Mouse (Mus musculus) kidney, postnatal 0 days (tissue): ENCODE measurements around the gene Tubb4a. TPM values are rescaled to one million over a fixed set of nuclear protein-coding genes. Genes with fewer than 3 reads are reported as not detected.
A peak's percentile ranks its signal among the peaks of the same experiment; 100 is the strongest.

Source experiments
- ATAC-seq: fragments of 200-750 bp; cut with Nextera tagmentation; replicated peaks from 2 replicates; pipeline ENCODE4 v1.8.0; 2017; ENCODE audit warnings: low read depth, moderate number of reproducible peaks, moderate TSS enrichment, moderate library complexity; ENCODE audit not compliant: low FRiP score
- DNase-seq: peaks from one replicate; pipeline ENCODE4 v3.0.0-alpha.2; 2016; ENCODE audit warnings: low spot score
- H3K27ac ChIP-seq: fragments of 300-500 bp; sonication (generic); 2 replicates; pipeline ENCODE4 v1.5.1; 2014; ENCODE audit warnings: mild to moderate bottlenecking
- H3K27me3 ChIP-seq: fragments of 300-500 bp; sonication (generic); 2 replicates; pipeline ENCODE4 v1.6.1; 2014; ENCODE audit warnings: low read length, mixed read lengths; ENCODE audit not compliant: insufficient read depth
- H3K36me3 ChIP-seq: fragments of 300-500 bp; sonication (generic); 2 replicates; pipeline ENCODE4 v1.6.1; 2014; ENCODE audit warnings: low read length, mixed read lengths; ENCODE audit not compliant: insufficient read depth
- H3K4me1 ChIP-seq: fragments of 300-500 bp; sonication (generic); replicated peaks from 2 replicates; pipeline ENCODE4 v1.6.1; 2014; ENCODE audit warnings: antibody characterized with exemption, low read length, mixed read lengths; ENCODE audit not compliant: insufficient read depth
- H3K4me2 ChIP-seq: fragments of 300-500 bp; sonication (generic); 2 replicates; pipeline ENCODE4 v1.6.1; 2014; ENCODE audit warnings: mild to moderate bottlenecking, low read length, moderate library complexity, mixed read lengths
- H3K4me3 ChIP-seq: fragments of 300-500 bp; sonication (generic); replicated peaks from 2 replicates; pipeline ENCODE4 v1.5.1; 2014; ENCODE audit warnings: low read depth, low read length
- H3K9ac ChIP-seq: fragments of 300-500 bp; sonication (generic); 2 replicates; pipeline ENCODE4 v1.6.1; 2014; ENCODE audit warnings: low read depth, low read length
- H3K9me3 ChIP-seq: fragments of 300-500 bp; sonication (generic); replicated peaks from 2 replicates; pipeline ENCODE4 v1.6.1; 2016; ENCODE audit warnings: low read length, inconsistent platforms, mixed read lengths
- CTCF ChIP-seq: IDR thresholded peaks from 2 replicates; pipeline ENCODE4 v1.5.1; 2016; ENCODE audit warnings: antibody characterized with exemption, low read depth, mild to moderate bottlenecking, moderate library complexity
- WGBS: fragments of 180-500 bp; shearing (Covaris S2); extraction: QIAGEN DNeasy Blood & Tissue Kit; methylation state at CpG from one replicate; pipeline ENCODE4 v1.1.7; 2014; 5-methylcytosine and 5-hydroxymethylcytosine counted together
- polyA plus RNA-seq: library from polyadenylated mRNA; unstranded; fragments of >200 nt; fragmentation: Nextera tagmentation; extraction: Ambion mirVana; gene quantifications from 2 replicates; pipeline ENCODE4 v1.2.1, GENCODE M21; 2015

Tubb4a gene
- polyA plus RNA-seq, 1 experiment from 2014 or later: 15.4 TPM

GRCm38 (mm10) chr17:57110005-57110404 lies 22.4 kb upstream of the Tubb4a start:
- H3K9me3 ChIP-seq: no peaks in the 10 kb centered on the region
- 79% methylated on average over 1 of the region's 1 CpGs for WGBS
- no peak for ATAC-seq
- no peak for DNase-seq
- no peaks in the 10 kb centered on the region for H3K27me3 ChIP-seq
- no peaks in the 10 kb centered on the region; the same call in 1 of the 2 replicates for H3K4me1 ChIP-seq
- H3K9ac ChIP-seq: no peak overlapping the region
- H3K4me2 ChIP-seq: no peak overlapping the region
- H3K36me3 ChIP-seq: no peaks in the 10 kb centered on the region
- no peak overlapping the region for H3K27ac ChIP-seq
- no peak overlapping the region for H3K4me3 ChIP-seq
- TF ChIP-seq CTCF: no peak

DNA sequence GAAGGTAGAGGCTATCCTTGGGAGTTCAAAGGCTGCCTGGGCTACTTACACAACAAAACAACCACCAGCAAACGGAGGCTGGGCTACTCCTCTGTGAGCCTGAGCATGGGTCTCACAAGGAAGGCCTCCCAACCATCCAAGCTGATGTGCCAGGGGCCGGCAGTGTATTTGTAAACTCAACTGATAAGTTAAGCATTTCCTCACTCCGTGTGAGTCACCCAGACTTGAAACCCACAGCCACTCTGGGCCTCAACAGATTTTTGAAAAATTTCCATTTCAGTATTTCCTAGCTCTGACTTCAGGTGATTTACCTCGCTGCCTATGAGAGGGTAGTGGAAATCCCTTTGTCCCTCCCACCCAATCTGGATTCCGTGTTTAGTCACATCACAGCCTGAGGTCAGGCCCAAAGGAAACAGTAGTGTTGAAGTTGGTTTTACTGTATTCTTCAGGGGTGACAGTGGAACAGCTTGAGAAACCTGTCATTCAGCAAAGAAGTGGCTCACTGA lies 21.1 kb upstream of the Tubb4a start:
- no peak overlapping the region for H3K9ac ChIP-seq
- no peaks in the 10 kb centered on the region for H3K27me3 ChIP-seq
- H3K36me3 ChIP-seq: no peaks in the 10 kb centered on the region
- DNase-seq: no peak
- peaks cover 9% of the 10 kb centered on the region for H3K4me1 ChIP-seq
- H3K4me2 ChIP-seq: no peak overlapping the region
- ATAC-seq: no peak
- no peaks in the 10 kb centered on the region for H3K9me3 ChIP-seq
- H3K4me3 ChIP-seq: no peak overlapping the region
- H3K27ac ChIP-seq: no peak overlapping the region
- WGBS: 46% methylated on average over 5 of the region's 5 CpGs
- no peak for TF ChIP-seq CTCF

GRCm38 (mm10) chr17:57108040-57108665 lies 20.6 kb upstream of the Tubb4a start:
- Histone ChIP-seq H3K9me3 (no peaks in the 10 kb centered on the region), H3K4me2 (no peak overlapping the region), H3K27me3 (no peaks in the 10 kb centered on the region), H3K4me3 (no peak overlapping the region), H3K9ac (no peak overlapping the region), H3K4me1 (peaks cover 9% of the 10 kb centered on the region), H3K36me3 (no peaks in the 10 kb centered on the region), H3K27ac (no peak overlapping the region)
- DNase-seq (no peak), ATAC-seq (no peak)
- no peak for TF ChIP-seq CTCF
- WGBS: 80% methylated on average over 7 of the region's 7 CpGs

- Histone ChIP-seq H3K36me3 (no peaks in the 10 kb centered on the region), H3K9ac (no peak overlapping the region), H3K4me3 (no peak overlapping the region), H3K9me3 (no peaks in the 10 kb centered on the region), H3K4me2 (no peak overlapping the region), H3K27me3 (no peaks in the 10 kb centered on the region), H3K27ac (no peak overlapping the region), H3K4me1 (peaks cover 9% of the 10 kb centered on the region)
- no peak for TF ChIP-seq CTCF
- 87% methylated on average over 5 of the region's 5 CpGs for WGBS
- DNase-seq (no peak), ATAC-seq (no peak)
These were observed 19.5 kb upstream of the Tubb4a start for GRCm38 (mm10) chr17:57107064-57107463.

- 6% methylated on average over 9 of the region's 9 CpGs for WGBS
- DNase-seq (no peak), ATAC-seq (no peak)
- no peak for TF ChIP-seq CTCF
- H3K9ac ChIP-seq: peak overlapping the region; percentile 67; the same call in 1 of the 2 replicates
- H3K4me3 ChIP-seq: peak overlapping the region; percentile 65
- H3K36me3 ChIP-seq: no peaks in the 10 kb centered on the region
- H3K4me1 ChIP-seq: peaks cover 9% of the 10 kb centered on the region
- no peak overlapping the region for H3K27ac ChIP-seq
- peak overlapping the region; percentile 70 for H3K4me2 ChIP-seq
- H3K27me3 ChIP-seq: no peaks in the 10 kb centered on the region
- H3K9me3 ChIP-seq: no peaks in the 10 kb centered on the region
These were observed 18.4 kb upstream of the Tubb4a start for GRCm38 (mm10) chr17:57106035-57106368.

- peak; percentile 70 for DNase-seq
- peaks cover 9% of the 10 kb centered on the region for H3K4me1 ChIP-seq
- H3K27ac ChIP-seq: peak within 1 kb of the TSS; percentile 65
- H3K4me3 ChIP-seq: peak within 1 kb of the TSS; percentile 65
- ATAC-seq: peak; percentile 71
- under 1% methylated on average over 58 of the region's 61 CpGs for WGBS
- peak within 1 kb of the TSS; percentile 70 for H3K4me2 ChIP-seq
- H3K9me3 ChIP-seq: no peaks in the 10 kb centered on the region
- TF ChIP-seq CTCF: no peak
- H3K9ac ChIP-seq: peak within 1 kb of the TSS; percentile 67
- H3K27me3 ChIP-seq: no peaks in the 10 kb centered on the region
- no peaks in the 10 kb centered on the region for H3K36me3 ChIP-seq
These were observed 17.8 kb upstream of the Tubb4a start, which contains the start of gene Tnfsf9 for GRCm38 (mm10) chr17:57105181-57106034. Tnfsf9 (plus strand) TSS chr17:57105325.
